Mouse (Mus musculus): ENCODE data around the gene Tgif2lx1.
"Not testable (repeated sequence)": the region's sequence is repeated elsewhere in the genome, so short reads cannot be mapped to it uniquely, and the experiment has no call there.

Gene Tgif2lx1

DNA sequence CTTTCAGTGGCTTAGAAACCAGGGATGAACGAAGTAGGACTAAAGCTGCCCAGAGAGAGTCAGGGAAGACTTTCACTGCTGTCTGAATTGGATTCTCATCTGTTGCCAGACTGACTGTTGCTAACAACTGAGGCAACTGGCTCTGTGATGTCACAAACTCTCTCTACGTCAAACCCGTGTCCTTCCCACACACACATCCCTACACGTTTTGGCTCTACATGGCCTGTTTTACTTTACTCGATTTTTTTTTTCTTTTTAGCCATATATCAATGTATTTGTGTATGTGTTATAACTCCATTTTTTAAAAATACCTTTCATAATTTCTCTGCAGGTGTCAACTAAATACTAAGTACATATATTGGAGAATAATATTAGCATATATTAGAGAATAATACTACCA, at the start of gene Tgif2lx1:
Gene Tgif2lx1 (minus strand): TSS at position 101 of the 400 bp plus-strand sequence.
- DNase-seq (ENCODE audit: low read depth) = not testable (repeated sequence)

Data from NIH3T3 (cell line).